Mouse (Mus musculus): Measurements from ENCODE around the gene Myt1. TPM values are rescaled to one million over a fixed set of nuclear protein-coding genes. Genes with fewer than 3 reads are reported as not detected.

Gene Myt1
- polyA plus RNA-seq, 1 experiment from 2014 or later, result 11.5 TPM

Other genes with a start within 250 kb of the Myt1 start
- gene Dnajc5, start 242.8 kb upstream of the Myt1 start, polyA plus RNA-seq (2016; fragmentation: Nextera tagmentation; extraction: Ambion mirVana), result 92.3 and 92.4 TPM in 2 replicates
- 40.7 and 41.3 TPM in 2 replicates for gene Uckl1, start 178.4 kb upstream of the Myt1 start, polyA plus RNA-seq (2016; fragmentation: Nextera tagmentation; extraction: Ambion mirVana)
- 78.5 and 86.9 TPM in 2 replicates for gene Prpf6, start 171.5 kb upstream of the Myt1 start, polyA plus RNA-seq (2016; fragmentation: Nextera tagmentation; extraction: Ambion mirVana)
- 42.2 and 44.0 TPM in 2 replicates for gene Zfp512b, start 170.5 kb upstream of the Myt1 start, polyA plus RNA-seq (2016; fragmentation: Nextera tagmentation; extraction: Ambion mirVana)
- gene Samd10, start 164.1 kb upstream of the Myt1 start, polyA plus RNA-seq (2016; fragmentation: Nextera tagmentation; extraction: Ambion mirVana), result 31.0 and 31.6 TPM in 2 replicates
- gene Gm29797, start 106.3 kb upstream of the Myt1 start, polyA plus RNA-seq (2016; fragmentation: Nextera tagmentation; extraction: Ambion mirVana), result 0.21 and 0.26 TPM in 2 replicates
- 19.7 and 21.2 TPM in 2 replicates for gene Sox18, start 91.7 kb upstream of the Myt1 start, polyA plus RNA-seq (2016; fragmentation: Nextera tagmentation; extraction: Ambion mirVana)
- gene Tcea2, start 83.0 kb upstream of the Myt1 start, polyA plus RNA-seq (2016; fragmentation: Nextera tagmentation; extraction: Ambion mirVana), result 17.0 and 18.7 TPM in 2 replicates
- 75.0 and 81.6 TPM in 2 replicates for gene Rgs19, start 69.4 kb upstream of the Myt1 start, polyA plus RNA-seq (2016; fragmentation: Nextera tagmentation; extraction: Ambion mirVana)
- not detected in 2 replicates for gene Lkaaear1, start 64.9 kb upstream of the Myt1 start, polyA plus RNA-seq (2016; fragmentation: Nextera tagmentation; extraction: Ambion mirVana)
- 4.5 and 5.2 TPM in 2 replicates for gene Oprl1, start 48.3 kb upstream of the Myt1 start, polyA plus RNA-seq (2016; fragmentation: Nextera tagmentation; extraction: Ambion mirVana)
- 21.6 and 22.1 TPM in 2 replicates for gene Pcmtd2, start 74.5 kb downstream of the Myt1 start, polyA plus RNA-seq (2016; fragmentation: Nextera tagmentation; extraction: Ambion mirVana)
- gene Polr3k, start 101.0 kb downstream of the Myt1 start, polyA plus RNA-seq (2016; fragmentation: Nextera tagmentation; extraction: Ambion mirVana), result 107 and 110 TPM in 2 replicates
- gene Gm14496, start 227.8 kb downstream of the Myt1 start, polyA plus RNA-seq (2016; fragmentation: Nextera tagmentation; extraction: Ambion mirVana), result not detected in 2 replicates

All from forebrain, embryonic 10.5 days (tissue).